Mouse (Mus musculus) midbrain, embryonic 13.5 days (tissue): ENCODE data around the gene Slc25a27. TPM values are rescaled to one million over a fixed set of nuclear protein-coding genes. Genes with fewer than 3 reads are reported as not detected.
A peak's percentile ranks its signal among the peaks of the same experiment; 100 is the strongest.

Experiments
- ATAC-seq: fragments of 200-750 bp; cut with Nextera tagmentation; 2 replicates; pipeline ENCODE4 v1.8.0; 2017; ENCODE audit warnings: mild to moderate bottlenecking, moderate TSS enrichment, moderate library complexity
- H3K27ac ChIP-seq: fragments of 300-500 bp; sonication (generic); 2 replicates; pipeline ENCODE4 v1.5.1; 2015; ENCODE audit warnings: inconsistent platforms, mild to moderate bottlenecking, moderate library complexity
- H3K27me3 ChIP-seq: fragments of 300-500 bp; sonication (generic); 2 replicates; pipeline ENCODE4 v1.6.1; 2015; ENCODE audit warnings: mild to moderate bottlenecking, inconsistent platforms
- H3K36me3 ChIP-seq: fragments of 300-500 bp; sonication (generic); 2 replicates; pipeline ENCODE4 v1.6.1; 2015; ENCODE audit warnings: mild to moderate bottlenecking, inconsistent platforms
- H3K4me1 ChIP-seq: fragments of 300-500 bp; sonication (generic); replicated peaks from 2 replicates; pipeline ENCODE4 v1.6.1; 2015; ENCODE audit warnings: inconsistent platforms
- H3K4me2 ChIP-seq: fragments of 300-500 bp; sonication (generic); replicated peaks from 2 replicates; pipeline ENCODE4 v1.6.1; 2015; ENCODE audit warnings: moderate library complexity, mild to moderate bottlenecking, inconsistent platforms
- H3K4me3 ChIP-seq: fragments of 300-500 bp; sonication (generic); replicated peaks from 2 replicates; pipeline ENCODE4 v1.5.1; 2015; ENCODE audit warnings: mild to moderate bottlenecking, inconsistent platforms
- H3K9ac ChIP-seq: fragments of 300-500 bp; sonication (generic); replicated peaks from 2 replicates; pipeline ENCODE4 v1.6.1; 2015; ENCODE audit warnings: mild to moderate bottlenecking, inconsistent platforms
- H3K9me3 ChIP-seq: fragments of 300-500 bp; sonication (generic); 2 replicates; pipeline ENCODE4 v1.6.1; 2016; ENCODE audit warnings: mild to moderate bottlenecking, inconsistent platforms
- WGBS: fragments of 180-500 bp; shearing (Covaris S2); methylation state at CpG from one replicate; pipeline ENCODE4 v1.1.7; 2015; 5-methylcytosine and 5-hydroxymethylcytosine counted together
- polyA plus RNA-seq: library from polyadenylated mRNA; unstranded; fragments of >200 nt; fragmentation: Nextera tagmentation; extraction: Ambion mirVana; gene quantifications from 2 replicates; pipeline ENCODE4 v1.2.1, GENCODE M21; 2015

The Slc25a27 gene
- polyA plus RNA-seq, 1 experiment from 2014 or later, result 121 TPM

- H3K4me1 ChIP-seq, result no peaks in the 10 kb centered on the region
- no peak overlapping the region for H3K27ac ChIP-seq
- no peak for ATAC-seq
- H3K36me3 ChIP-seq, result peaks cover 6% of the 10 kb centered on the region
- WGBS, result 91% methylated on average over 7 of the region's 7 CpGs
- H3K4me3 ChIP-seq, result no peak overlapping the region
- no peak overlapping the region for H3K4me2 ChIP-seq
- H3K27me3 ChIP-seq, result no peaks in the 10 kb centered on the region
- H3K9ac ChIP-seq, result no peak overlapping the region
- no peaks in the 10 kb centered on the region for H3K9me3 ChIP-seq
These were observed 17.1 kb upstream of the Slc25a27 start for GRCm38 (mm10) chr17:43684086-43684485.

GRCm38 (mm10) chr17:43677317-43677716, 10.3 kb upstream of the Slc25a27 start:
- Histone ChIP-seq H3K4me2 (no peak overlapping the region), H3K4me3 (no peak overlapping the region), H3K27me3 (no peaks in the 10 kb centered on the region), H3K9ac (no peak overlapping the region), H3K9me3 (no peaks in the 10 kb centered on the region), H3K4me1 (no peaks in the 10 kb centered on the region), H3K27ac (no peak overlapping the region), H3K36me3 (peaks cover 6% of the 10 kb centered on the region)
- WGBS, result 59% methylated on average over 1 of the region's 1 CpGs
- ATAC-seq, result no peak

GRCm38 (mm10) chr17:43676241-43676640, 9.2 kb upstream of the Slc25a27 start:
- H3K36me3 ChIP-seq, result peaks cover 6% of the 10 kb centered on the region; the same call in 1 of the 2 replicates
- no peak overlapping the region for H3K4me3 ChIP-seq
- ATAC-seq, result no peak
- 100% methylated on average over 1 of the region's 1 CpGs for WGBS
- H3K4me2 ChIP-seq, result no peak overlapping the region
- no peak overlapping the region for H3K27ac ChIP-seq
- H3K9me3 ChIP-seq, result no peaks in the 10 kb centered on the region
- no peaks in the 10 kb centered on the region for H3K4me1 ChIP-seq
- no peaks in the 10 kb centered on the region for H3K27me3 ChIP-seq
- H3K9ac ChIP-seq, result no peak overlapping the region

GRCm38 (mm10) chr17:43675228-43675627, 8.2 kb upstream of the Slc25a27 start:
- WGBS, result 83% methylated on average over 1 of the region's 1 CpGs
- ATAC-seq, result no peak
- H3K27me3 ChIP-seq, result no peaks in the 10 kb centered on the region
- no peaks in the 10 kb centered on the region for H3K9me3 ChIP-seq
- H3K9ac ChIP-seq, result no peak overlapping the region
- H3K4me2 ChIP-seq, result no peak overlapping the region
- H3K4me3 ChIP-seq, result no peak overlapping the region
- no peaks in the 10 kb centered on the region for H3K4me1 ChIP-seq
- peaks cover 5% of the 10 kb centered on the region; the same call in 1 of the 2 replicates for H3K36me3 ChIP-seq
- H3K27ac ChIP-seq, result no peak overlapping the region

GRCm38 (mm10) chr17:43671907-43672306, 4.9 kb upstream of the Slc25a27 start:
- no peak for ATAC-seq
- Histone ChIP-seq H3K27me3 (no peaks in the 10 kb centered on the region), H3K27ac (no peak overlapping the region), H3K9ac (no peak overlapping the region), H3K4me1 (peaks cover 5% of the 10 kb centered on the region; the same call in 1 of the 2 replicates), H3K4me3 (no peak overlapping the region), H3K4me2 (no peak overlapping the region), H3K9me3 (no peaks in the 10 kb centered on the region), H3K36me3 (no peaks in the 10 kb centered on the region)
- 91% methylated on average over 4 of the region's 4 CpGs for WGBS

GRCm38 (mm10) chr17:43669145-43669695, 2.2 kb upstream of the Slc25a27 start:
- H3K9me3 ChIP-seq, result no peaks in the 10 kb centered on the region
- peak overlapping the region; percentile 64 for H3K4me2 ChIP-seq
- H3K36me3 ChIP-seq, result no peaks in the 10 kb centered on the region
- H3K27ac ChIP-seq, result no peak overlapping the region
- ATAC-seq, result no peak
- H3K4me1 ChIP-seq, result peaks cover 24% of the 10 kb centered on the region
- no peak overlapping the region for H3K9ac ChIP-seq
- H3K4me3 ChIP-seq, result 0 out of 2 replicates have a peak overlapping the region, but pooled peaks have one; percentile 93
- no peaks in the 10 kb centered on the region for H3K27me3 ChIP-seq
- 67% methylated on average over 6 of the region's 6 CpGs for WGBS

- no peak for ATAC-seq
- H3K4me3 ChIP-seq, result peak within 1 kb of the TSS; percentile 93
- peaks cover 15% of the 10 kb centered on the region for H3K36me3 ChIP-seq
- 1% methylated on average over 17 of the region's 17 CpGs for WGBS
- peak within 1 kb of the TSS; percentile 80 for H3K27ac ChIP-seq
- no peaks in the 10 kb centered on the region for H3K27me3 ChIP-seq
- no peaks in the 10 kb centered on the region for H3K9me3 ChIP-seq
- peak within 1 kb of the TSS; percentile 64 for H3K4me2 ChIP-seq
- H3K4me1 ChIP-seq, result peaks cover 25% of the 10 kb centered on the region
- H3K9ac ChIP-seq, result peak within 1 kb of the TSS; percentile 93
These were observed 353 bp upstream of the Slc25a27 start, which contains the start of gene Cyp39a1 for GRCm38 (mm10) chr17:43667290-43667843. TSS of gene Cyp39a1 (plus strand) at chr17:43667425.

- H3K27me3 ChIP-seq, result no peaks in the 10 kb centered on the region
- no peak overlapping the region for H3K27ac ChIP-seq
- H3K4me1 ChIP-seq, result no peaks in the 10 kb centered on the region
- no peak overlapping the region for H3K4me2 ChIP-seq
- WGBS, result 72% methylated on average over 14 of the region's 14 CpGs
- H3K9ac ChIP-seq, result no peak overlapping the region
- ATAC-seq, result no peak
- peaks cover 75% of the 10 kb centered on the region for H3K36me3 ChIP-seq
- no peak overlapping the region for H3K4me3 ChIP-seq
- no peaks in the 10 kb centered on the region for H3K9me3 ChIP-seq
These were observed 15.5 kb downstream of the Slc25a27 start for GRCm38 (mm10) chr17:43651314-43652046.

- no peak overlapping the region for H3K4me3 ChIP-seq
- H3K9me3 ChIP-seq, result no peaks in the 10 kb centered on the region
- no peak for ATAC-seq
- no peak overlapping the region for H3K4me2 ChIP-seq
- no peak overlapping the region for H3K9ac ChIP-seq
- peaks cover 86% of the 10 kb centered on the region for H3K36me3 ChIP-seq
- H3K27ac ChIP-seq, result no peak overlapping the region
- no peaks in the 10 kb centered on the region for H3K4me1 ChIP-seq
- WGBS, result 77% methylated on average over 10 of the region's 10 CpGs
- H3K27me3 ChIP-seq, result no peaks in the 10 kb centered on the region
These were observed 17.2 kb downstream of the Slc25a27 start for GRCm38 (mm10) chr17:43649641-43650436.

- 58% methylated on average over 5 of the region's 5 CpGs for whole genome bisulfite sequencing
- Histone ChIP-seq H3K4me1 (no peaks in the 10 kb centered on the region), H3K36me3 (peaks cover 87% of the 10 kb centered on the region), H3K9ac (no peak overlapping the region), H3K9me3 (no peaks in the 10 kb centered on the region), H3K4me2 (no peak overlapping the region), H3K4me3 (no peak overlapping the region), H3K27me3 (no peaks in the 10 kb centered on the region), H3K27ac (no peak overlapping the region)
- ATAC-seq, result peak; percentile 49; the same call in 1 of the 2 replicates
These were observed 20.1 kb downstream of the Slc25a27 start for GRCm38 (mm10) chr17:43646925-43647324.

GRCm38 (mm10) chr17:43645136-43645535, 21.9 kb downstream of the Slc25a27 start:
- Histone ChIP-seq H3K4me1 (no peaks in the 10 kb centered on the region), H3K4me2 (no peak overlapping the region), H3K27ac (no peak overlapping the region), H3K36me3 (peaks cover 78% of the 10 kb centered on the region), H3K9ac (no peak overlapping the region), H3K4me3 (no peak overlapping the region), H3K9me3 (peaks cover 2% of the 10 kb centered on the region; the same call in 1 of the 2 replicates), H3K27me3 (no peaks in the 10 kb centered on the region)
- WGBS, result 90% methylated on average over 3 of the region's 3 CpGs
- ATAC-seq, result no peak

- no peaks in the 10 kb centered on the region for H3K4me1 ChIP-seq
- H3K4me3 ChIP-seq, result no peak overlapping the region
- H3K36me3 ChIP-seq, result peaks cover 71% of the 10 kb centered on the region
- H3K27me3 ChIP-seq, result no peaks in the 10 kb centered on the region
- ATAC-seq, result no peak
- H3K27ac ChIP-seq, result no peak overlapping the region
- peaks cover 2% of the 10 kb centered on the region; the same call in 1 of the 2 replicates for H3K9me3 ChIP-seq
- H3K4me2 ChIP-seq, result no peak overlapping the region
- H3K9ac ChIP-seq, result no peak overlapping the region
- 76% methylated on average over 7 of the region's 7 CpGs for WGBS
These were observed 22.6 kb downstream of the Slc25a27 start for GRCm38 (mm10) chr17:43644375-43644774.
